Mouse (Mus musculus): Measurements from ENCODE around the gene Naaa.

Gene Naaa

DNA sequence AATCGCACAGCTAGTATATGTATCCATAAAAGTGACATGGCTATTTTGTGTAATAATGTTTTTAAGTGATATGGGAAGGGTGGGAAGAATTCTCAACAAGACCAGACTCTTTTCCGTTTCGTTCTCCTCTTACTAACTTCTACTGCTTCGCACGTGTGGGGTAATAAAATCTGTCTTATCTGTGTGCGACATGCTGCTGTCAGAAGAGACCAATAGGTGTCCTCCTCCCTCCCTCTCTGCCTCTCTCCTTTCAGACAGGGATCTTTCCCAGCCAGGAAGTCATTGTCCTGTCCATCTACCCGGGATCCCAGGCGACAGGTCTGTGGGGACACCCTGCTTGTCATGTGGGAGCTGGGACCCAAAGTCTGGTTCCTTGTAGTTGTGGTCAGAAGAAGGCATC is 67.8 kb downstream of the Naaa start:
- no peak for DNase-seq
